Mouse (Mus musculus) kidney, postnatal 4 days (tissue): ENCODE measurements at regions not wholly inside any gene's neighbourhood (a gene's known extent, or its start where the extent isn't known, plus 50 kb on each side); places are given as distances from the start of the nearest gene placed in this dataset.

ENCODE experiments used
- DNase-seq, 2 experiments: peaks; one replicate each; pipeline ENCODE4 v3.0.0; 2021; ENCODE audit warnings: mixed read lengths in 2 of 2

DNA sequence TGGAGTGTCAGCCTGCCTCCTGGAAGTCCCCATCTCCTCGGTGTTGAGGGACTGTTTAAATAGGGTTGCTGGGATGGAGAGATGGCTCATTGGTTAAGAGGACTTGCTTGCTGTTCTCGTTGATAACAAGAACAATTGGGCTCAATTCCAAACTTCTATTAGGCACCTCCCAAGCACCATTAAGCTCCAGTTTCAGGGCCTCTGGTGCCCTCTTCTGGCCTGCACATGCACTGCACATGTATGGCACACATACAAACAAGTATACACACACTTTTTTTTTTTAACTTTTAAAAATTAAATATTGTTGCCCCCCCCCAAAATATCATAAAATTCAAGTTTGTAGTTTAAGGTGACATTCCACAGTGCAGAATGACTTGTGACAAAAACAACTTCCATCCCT is 162.3 kb downstream of the Bmp7 start:
- DNase-seq: no peak

DNA sequence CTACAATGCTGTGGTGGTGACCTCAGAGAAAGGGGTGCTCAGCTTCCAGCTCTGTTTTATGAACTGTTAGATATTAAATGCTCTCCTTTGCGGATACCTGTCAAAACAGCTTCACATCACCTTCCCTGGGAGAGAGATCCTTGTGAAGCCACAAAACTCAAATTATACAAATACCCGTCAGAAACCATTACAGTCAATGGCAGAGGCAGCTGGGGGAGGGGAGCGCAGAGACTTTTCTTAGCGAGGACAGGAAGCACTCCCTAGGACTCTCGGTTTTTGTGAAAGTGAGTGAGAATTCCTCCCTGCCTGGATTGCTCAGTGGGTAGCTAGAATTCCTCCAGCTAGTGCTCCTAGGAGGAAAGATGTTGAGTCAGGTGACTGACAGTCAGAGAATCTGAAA is 161.0 kb downstream of the Bmp7 start:
- no peak for DNase-seq

DNA sequence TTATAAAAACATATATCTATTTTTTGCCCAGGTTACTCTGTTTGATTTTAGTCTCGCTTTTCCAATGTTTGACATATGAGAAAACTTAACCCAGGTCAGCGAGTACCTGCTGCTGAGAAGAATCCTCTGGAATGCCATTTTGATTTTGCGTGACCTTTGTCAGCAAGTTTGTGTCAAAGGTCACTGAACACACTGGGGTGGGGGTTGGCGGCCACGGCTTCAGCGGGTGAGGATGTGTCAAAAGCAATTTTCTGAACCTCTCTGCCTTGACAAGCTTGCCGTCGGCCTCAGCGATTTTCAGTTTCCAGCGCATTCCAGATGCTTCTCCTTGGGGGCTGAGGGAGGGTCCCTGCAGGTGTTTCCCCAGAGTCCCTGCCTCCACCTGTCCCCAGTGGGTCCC is 157.4 kb downstream of the Bmp7 start:
- DNase-seq: no peak

DNA sequence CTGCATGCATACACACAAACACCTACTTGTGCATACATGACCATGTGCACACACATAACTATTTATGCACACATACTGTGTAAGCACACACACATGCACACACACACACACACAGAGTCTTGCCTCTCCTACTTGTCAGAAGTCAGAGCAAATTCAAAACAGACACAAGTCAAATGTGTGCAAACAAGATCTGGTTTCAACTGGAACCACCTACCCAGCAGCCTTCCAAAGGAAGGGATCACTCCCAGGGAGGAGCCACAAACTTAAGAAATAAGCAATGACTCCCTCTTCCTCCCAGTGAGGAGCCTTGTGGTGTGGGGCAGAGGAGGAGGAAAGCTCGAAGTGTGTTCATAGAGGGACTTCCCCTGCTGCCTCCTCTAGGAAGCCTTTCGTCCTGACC is 153.8 kb downstream of the Bmp7 start:
- no peak for DNase-seq

DNA sequence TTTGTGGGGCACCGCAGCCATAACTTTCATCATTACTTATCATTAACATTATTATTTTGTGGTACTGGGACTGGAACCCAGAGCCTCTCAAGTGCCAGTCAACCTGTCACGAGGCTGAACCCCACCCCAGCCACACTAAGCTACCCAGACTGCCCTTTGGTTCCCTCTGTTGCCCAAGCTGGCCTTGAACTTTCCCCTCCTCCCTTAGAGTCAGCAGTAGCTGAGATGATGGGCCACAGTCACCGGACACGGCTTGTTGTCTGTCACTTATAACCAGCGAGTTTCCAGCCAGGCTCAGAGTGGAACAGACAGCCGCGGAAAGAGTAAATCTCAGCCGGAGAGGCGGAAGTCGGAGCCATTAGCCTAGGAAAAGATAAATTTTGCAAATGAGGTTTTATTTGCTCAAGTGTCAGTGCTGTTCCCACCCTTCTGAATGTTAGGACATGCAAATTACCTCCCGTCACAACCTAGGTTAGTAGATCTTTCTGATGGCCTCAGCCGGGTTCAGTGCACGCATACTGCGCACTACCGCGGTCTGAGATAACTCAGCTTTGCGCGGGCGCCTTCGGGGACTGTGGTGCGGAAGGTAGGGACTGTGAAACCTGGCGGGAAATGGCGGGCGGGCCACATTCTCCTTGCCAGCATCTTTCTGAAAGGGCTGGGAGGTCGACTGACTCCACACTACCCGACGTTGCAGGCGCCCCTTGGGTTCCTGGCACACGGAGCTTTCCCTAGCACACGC is 152.7 kb downstream of the Bmp7 start:
- no peak for DNase-seq

DNA sequence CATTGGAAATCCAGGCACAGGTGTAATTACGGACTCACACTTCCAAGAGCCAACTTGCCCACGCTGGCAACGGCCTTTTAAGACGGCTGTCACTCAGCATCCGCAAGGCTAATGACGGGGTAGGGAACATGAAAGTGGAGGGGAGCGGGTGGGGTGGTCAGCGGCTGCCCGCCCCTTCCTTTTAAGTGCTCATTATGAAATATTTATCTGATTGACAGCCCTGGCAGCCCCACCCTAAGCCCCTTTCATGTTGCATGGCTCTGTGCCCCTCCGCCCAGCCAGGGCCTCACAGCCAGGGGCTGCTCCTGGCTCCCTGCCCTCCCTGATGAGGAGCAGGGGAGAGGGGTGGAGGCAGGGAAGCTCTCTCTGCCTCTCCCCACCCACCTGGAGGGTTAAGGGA is 150.9 kb downstream of the Bmp7 start:
- DNase-seq: no peak

DNA sequence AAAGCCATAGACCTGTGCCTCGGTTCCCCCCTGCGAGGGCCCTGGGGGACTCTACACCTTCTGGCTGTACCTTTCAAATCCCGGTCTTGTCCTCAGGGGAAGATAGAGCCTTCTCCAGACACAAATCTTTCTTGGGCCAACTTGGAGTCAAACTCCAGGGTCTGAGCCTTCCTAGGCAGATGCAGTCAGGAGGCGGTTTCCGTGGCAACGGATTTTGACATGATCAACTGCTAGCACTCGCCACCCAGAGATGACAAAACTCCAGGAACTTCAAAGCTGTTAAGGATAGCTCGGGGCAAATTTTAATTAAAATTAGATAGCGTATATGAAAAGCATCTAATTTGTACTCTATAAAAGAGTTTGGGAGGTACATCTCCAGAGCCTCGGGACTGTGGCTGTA is 147.6 kb downstream of the Bmp7 start:
- no peak for DNase-seq

DNA sequence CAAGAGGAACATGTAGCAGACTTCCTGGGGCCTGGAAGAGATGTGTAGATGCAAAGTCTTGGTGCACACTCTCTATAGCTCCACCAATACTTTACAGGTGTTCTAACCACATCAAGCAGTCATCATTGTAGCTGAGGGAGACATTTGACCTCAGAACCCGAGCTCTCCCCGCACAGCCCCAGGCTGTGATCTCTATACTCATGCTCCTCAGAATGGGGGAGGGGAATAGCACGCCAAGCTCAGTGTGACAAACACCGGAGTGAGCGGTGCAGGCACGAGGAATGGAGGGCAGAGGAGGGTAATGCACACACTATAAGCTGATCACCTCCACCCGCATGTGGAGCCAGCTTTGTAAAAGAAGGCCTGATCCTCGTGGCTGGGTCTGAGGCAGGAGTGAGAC is 146.1 kb downstream of the Bmp7 start:
- no peak for DNase-seq

DNA sequence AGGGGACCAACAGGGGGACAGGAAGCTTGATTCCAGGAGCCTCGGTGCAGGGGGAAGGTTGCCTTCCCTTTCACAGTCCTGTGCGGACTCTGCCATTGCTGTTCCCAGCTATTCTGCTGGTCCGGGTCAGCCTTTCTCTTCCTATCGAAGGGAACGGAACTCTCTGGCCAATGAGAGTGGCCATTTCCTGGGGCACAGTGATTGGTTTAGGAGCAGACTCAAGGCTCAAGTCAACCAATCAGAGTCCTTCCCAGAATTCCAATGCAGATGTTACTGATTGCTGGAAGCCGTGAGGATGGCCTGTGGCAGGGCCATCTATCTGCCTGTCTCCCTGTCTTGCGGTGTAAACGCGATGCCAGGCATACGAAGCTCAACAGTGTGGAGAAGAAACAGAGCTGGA is 145.3 kb downstream of the Bmp7 start:
- no peak for DNase-seq

DNA sequence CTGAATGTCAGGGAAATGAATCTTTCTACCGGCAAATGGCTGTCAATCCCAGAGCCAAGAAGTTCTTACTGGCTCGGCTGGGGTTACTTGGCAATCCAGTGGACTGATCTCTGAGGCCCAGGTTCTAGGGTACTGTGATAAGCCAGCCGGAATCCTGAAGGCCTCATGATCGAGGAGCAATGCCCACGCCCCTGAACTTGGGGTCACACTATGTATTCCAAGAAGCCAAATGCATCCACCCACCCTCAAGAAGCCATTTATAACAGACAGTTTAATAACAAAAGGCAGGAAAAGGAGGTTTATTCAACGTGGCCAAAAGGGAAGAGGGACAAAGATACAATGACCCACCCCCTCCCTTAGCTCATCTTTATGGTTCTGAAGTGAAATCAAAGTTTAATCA is 144.0 kb downstream of the Bmp7 start:
- no peak for DNase-seq

DNA sequence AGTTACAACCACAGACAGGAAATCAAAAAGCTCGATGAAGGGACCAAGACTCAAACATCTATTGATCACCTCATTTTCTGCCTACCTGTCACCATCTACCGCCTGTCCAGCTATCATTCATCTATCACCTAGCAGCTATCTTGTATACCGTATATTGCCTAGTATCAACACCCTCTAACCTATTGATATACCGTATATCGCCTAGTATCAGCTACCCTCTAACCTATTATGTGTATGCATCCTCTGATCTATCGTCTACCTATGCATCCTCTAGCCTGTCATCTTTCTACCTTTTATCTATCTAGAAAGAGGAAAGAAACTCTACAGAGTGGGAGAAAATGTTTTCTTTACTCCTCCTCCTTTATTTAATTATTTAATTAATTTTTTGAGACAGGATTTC is 143.2 kb downstream of the Bmp7 start:
- DNase-seq: no peak

DNA sequence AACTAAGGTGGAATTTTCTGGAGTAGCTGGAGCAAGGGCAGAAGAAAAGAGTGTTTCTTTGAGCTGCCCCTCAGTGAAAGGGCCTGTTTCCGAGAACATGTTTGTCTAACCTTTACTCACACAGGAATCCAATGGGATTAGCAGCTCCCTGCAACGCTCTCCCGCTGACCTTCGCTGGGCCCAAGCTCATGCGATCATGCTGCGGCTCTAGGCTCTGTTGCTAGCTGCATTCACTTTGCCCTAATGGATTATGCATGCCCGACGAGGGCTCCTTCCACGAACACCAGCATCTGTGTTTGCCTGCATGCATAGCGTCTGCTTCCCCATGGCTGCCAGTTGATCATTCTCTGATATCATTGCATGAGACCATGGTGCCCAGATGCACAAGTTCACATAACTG is 140.2 kb downstream of the Bmp7 start:
- DNase-seq: no peak

DNA sequence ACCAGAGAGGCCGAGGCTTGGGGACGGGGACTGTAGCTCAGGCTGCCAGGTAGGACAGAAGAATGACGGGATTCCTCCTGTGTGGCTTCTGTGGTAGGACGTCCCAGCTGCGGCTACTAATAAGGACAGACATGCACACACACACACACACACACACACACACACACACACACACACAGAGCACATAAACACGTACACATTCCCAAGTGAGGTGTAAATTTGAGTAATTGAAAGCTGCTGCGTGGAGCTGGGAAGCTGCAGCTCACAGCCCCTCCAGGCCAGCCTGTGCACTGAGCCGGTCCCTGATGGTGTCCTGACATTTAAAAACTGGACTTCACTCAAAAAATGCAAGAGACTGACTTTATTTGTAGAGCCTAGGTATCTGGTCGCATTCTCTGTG is 139.3 kb downstream of the Bmp7 start:
- no peak for DNase-seq

DNA sequence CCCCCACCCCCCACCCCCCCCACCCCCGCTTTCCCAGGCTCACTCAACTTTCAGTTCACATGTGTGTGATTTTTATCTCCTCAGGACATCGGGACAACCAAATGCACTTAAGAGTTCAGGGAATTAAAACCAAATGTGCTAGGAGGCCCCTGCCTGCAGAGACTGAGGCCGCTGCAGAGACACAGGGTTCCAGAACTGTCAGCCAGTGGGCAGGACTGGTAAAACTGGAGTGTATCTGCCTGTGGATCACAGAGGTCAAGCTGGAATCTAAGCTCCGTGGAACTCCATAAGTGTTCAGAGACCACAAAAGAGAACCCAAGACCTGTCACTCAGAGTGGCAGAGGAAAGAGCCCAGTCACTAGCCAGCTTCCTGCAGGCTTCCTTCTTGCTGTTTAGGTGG is 138.3 kb downstream of the Bmp7 start:
- DNase-seq: no peak

DNA sequence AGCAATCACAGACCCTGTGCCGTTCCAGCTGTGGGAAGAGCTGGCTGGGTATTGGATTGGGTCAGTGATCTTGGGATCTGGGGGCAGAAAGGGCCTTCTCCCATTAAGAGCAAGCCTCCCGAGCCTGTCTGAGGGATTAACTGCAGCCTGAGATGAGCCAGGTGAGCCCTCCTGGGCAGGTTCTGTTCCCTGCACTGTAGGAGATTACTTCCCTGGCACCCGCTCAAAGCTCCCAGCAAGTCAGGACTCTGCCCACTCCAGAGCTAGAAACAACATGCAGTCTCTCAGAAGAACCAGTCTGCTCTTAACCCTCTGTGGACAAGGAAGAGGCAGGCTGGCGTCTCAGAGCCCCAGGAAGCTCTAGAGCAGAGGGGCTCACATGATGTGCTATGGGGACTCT is 132.7 kb downstream of the Bmp7 start:
- DNase-seq: no peak

DNA sequence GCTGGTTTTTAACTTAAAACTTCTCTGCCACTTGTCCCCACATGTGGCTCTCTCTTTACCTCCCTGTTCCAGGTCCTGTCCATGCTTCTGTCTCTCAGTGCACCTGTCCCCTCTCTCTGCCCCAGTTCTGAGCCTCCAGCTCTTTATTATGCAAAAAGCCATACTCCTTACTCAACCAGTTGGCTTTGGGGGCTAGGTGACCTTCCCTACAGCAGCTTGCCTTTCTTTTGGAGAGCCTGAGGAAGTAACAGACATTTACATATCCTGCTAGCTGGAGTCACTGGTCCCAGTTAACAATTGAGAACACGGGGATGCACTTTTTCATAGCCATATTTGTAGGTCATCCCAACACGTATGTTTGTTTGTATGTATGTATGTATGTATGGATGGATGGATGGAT is 130.8 kb downstream of the Bmp7 start:
- no peak for DNase-seq

DNA sequence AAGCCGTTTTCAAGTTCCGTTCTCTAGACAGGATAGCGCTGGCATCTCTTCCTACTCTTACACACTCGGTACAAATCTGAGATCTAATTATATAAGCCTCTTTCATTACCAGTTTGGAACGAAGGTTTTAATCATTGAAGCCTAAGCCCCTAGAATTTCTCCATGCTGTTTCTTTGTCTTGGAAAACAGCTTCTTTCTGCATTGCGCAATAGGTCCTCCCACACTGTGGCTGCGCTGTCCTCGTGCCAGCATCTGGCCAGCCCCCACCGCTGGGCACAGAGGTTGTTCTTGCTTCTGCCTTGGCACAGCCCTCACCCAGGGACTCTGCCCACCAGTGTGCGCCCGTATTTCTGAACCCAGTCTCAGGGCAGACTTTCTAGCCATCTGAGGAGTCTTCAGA is 126.8 kb downstream of the Bmp7 start:
- DNase-seq: no peak

DNA sequence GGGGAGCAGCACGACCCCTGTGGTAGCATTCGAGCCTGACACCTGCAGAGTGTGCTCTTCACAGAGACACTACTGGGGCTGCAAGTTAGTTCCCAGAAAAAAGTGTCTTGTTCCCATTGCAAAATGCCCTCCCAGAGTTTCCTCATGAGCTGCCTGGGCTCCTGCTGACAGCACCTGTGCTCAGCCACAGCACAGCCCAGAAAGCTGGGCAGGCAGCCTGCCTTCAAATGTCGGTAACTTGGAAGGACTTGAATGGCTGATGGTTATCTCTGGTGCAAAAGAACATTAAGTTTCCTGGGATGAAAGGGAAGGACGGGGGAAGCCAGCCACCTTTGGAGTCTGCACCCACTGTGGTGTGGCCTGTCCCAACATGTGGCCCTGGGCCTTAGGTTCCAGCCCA is 126.2 kb downstream of the Bmp7 start:
- no peak for DNase-seq

DNA sequence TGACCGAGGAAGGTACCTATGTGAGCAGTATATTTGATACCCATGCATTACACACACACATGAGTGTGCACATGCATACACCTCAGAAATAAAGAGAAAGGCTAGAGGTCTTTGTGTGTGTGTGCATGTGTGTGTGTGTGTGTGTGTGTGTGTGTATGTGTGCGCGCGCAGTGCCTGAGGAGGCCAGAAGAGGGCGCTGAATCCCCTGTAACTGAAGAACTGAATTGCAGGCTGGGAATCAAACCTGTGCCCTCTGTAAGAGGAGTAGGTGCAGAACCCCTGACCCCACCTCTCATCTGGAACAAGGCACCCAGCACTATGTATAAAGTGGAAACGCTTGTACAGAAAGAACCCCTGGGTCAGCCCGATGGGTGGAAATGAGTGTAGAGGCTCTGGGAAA is 125.0 kb downstream of the Bmp7 start:
- no peak for DNase-seq

DNA sequence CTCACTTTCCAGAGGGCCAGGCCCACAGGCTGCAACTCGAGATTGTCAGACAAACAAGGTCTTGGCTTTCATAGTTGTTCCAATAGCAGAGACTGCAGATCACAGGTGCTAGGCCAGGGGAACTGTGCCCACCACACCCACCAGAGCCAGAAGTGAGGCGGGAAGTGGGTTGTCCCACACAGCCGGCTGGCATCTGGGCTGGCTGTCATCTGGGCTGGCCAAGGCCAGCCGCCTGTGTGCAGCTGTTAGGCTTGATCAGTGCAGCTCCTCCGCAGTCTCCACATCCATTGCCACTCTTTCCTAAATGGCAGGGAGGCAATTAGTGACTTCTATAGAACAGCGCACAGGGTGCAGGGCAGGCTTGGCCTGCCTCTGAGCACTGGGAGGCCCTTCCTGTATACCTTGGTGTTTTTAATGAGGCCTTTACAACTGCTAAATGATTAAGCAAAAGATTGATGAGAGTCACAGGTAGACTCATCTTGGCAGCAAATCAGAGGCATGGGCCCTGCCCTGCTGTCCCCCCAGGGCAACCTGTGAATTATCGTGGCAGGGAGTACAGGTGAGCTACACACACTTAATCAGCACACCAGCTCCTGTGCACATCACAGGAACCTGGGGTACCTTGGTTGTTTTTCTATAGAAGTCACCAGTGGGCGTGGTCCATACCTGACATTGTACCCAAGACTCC is 122.9 kb downstream of the Bmp7 start:
- no peak for DNase-seq
